Mouse (Mus musculus): ENCODE data around the gene Gm28041.
"Not testable (repeated sequence)": the region's sequence is repeated elsewhere in the genome, so short reads cannot be mapped to it uniquely, and the experiment has no call there.

Gm28041 gene

DNA sequence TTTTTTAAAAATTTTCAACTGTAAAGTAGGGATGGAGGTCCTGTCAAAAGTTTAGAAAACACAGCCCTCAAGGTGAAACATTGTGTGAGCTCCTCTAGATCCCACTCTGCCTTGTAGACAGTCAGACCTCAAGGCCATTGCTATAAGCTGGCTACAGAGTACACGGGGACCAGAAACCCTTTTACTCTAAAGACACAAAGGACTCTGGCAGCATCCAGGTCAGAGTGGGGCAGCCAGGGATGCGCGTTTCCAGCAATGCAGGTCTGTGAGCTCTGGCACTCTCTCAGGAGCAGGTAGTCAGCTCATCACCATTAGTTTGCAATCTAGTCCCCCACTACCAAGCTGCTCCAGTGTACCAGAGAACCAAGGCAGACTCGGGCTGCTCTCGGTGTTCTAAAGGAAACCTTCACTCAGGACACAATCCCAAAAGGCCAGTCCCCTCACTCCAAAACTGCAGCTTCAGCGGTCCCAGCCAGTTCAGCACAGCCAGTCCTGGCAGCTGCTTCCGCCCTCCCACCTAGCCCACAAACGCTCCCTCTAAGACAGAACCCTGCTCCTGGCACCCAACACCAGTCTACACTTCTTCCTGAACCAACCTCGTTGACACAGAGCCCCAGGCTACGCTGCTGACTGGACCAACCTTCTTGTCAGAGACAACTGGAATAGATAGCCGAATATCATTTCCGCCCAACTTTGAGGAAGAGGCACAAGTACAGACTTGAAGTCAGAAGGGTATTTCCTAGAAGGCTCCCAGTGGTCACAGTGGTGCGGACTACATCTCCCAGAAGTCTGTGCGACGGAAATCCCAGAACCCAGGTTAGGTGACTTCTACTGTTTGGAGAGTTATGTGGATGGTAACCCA, at the start of gene Gm28041, which contains the start of gene Zfp456:
Gene Gm28041, minus strand, starts transcription at position 684 of the 862 bp plus-strand sequence.
Gene Zfp456, minus strand, starts transcription at position 761 of the 862 bp plus-strand sequence.
- DNase-seq = peak; percentile 36 to 43

DNA sequence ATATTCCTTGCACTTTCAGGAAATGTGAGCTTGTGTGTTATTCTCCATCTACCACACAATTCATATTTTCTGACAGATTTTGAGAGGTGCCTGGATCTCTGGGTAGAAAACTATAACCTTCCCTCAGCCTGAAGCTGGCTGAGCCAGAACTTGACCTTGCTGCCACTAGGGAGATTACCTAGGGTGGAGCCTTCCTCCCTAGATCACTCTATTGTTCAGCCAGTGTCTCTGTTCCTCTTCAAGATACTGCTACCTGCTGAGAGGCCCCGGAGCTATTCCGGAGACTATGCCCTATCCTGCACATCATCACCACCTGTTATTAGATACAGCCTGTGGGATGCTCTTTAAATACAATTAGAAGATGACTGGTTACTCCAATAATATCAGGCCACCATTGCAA, 47.0 kb upstream of the Gm28041 start:
- DNase-seq = not testable (repeated sequence)

DNA sequence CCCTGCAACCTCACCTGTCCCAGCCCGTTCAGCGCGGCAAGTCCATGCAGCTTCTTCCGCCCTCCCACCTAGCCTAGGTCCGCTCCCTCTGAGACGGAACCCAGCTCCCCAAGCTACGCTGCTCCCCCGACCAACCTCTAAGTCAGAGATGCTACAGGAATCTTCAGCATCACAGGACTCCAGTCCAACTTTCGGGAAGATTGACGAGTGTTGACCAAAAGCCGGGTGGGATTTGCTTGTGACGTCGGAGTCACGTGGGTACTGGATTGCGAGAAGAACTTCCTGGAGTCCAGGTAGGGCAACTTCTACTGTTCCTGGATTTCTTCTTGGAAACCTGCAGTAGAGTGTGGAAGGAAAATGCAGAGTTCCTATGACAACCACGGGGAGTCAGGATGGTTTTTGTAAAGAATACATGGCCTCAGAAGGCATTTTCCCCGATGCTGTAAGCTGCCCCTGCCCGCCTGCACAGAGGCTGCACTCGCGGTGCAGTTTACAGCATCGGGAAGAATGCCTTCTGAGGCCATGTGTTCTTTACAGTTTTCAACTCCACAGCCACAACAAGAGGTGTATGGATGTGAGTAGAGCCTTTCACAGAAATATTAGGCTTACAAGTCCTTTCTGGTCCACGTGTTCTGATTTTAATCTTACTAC, 45.8 kb upstream of the Gm28041 start, which contains the start of gene Zfp459:
Gene Zfp459, minus strand, starts transcription at position 212 of the 651 bp plus-strand sequence.
- DNase-seq = peak; percentile 27 to 37

DNA sequence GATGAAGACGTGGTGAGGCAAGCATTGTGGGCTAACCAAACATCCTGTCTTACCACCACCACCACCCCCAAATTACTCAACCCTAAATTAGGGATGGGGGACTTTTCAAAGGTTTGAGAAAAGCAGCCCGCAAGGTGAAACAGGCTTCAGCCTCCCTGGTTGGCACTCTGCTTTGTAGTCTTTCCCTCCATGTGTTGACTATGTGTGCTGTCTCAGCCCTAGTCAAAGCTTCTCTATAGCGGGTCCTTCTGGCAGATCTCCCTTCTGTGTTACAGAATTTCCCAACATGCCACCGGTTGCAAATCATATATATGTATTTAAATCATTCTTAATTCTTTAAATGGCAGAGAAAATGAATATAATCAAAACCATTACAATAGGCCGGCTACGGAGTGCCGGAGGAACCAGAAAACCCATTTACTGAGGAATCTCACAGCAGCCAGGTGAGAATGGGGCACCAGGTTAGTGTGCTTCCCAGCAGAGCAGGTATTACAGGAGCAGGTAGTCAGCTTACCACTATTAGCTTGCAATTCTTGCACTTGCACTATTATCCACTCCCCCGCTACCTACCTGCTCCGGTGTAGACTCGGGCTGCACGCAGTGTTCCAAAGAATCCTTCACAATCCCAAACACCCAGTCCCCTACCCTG, 45.1 kb upstream of the Gm28041 start:
- DNase-seq = no peak

DNA sequence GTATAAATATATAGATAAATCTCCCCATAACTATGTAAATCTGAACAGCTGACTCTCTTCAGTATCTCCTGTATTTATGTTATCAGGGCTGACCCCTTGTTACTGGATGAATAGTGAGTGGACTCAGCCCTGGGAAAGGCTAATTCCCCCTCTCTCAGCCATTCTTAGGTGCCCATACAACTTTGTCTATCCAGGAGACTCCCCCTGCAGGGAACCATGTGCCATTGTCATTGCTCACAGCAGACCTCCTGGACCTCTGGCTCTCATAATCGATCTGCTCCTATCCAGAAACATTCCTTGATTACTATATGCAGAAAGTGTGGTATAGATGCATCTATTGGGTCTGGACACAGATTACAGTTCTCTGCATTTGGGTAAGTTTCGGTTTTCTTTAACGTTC, 41.3 kb upstream of the Gm28041 start:
- DNase-seq = no peak

DNA sequence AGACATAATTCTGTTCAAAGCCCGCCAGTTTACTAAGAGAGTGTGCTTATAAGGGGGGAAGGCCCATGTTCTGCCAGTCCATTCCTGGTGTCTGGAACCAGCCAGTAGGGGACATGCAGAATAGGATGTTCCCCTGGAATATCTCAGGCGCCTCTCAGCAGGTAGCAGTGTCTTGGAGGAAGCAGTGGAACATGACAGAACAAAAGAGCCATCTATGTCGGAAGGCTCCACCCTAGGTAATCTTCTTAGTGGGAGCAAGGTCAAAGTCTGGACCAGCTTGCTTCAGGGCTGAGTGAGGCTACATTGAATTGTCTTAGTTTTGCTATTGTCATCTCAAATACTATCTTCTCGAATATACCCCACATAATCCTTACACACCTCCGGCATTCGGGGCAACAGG, 40.2 kb upstream of the Gm28041 start:
- DNase-seq = no peak

DNA sequence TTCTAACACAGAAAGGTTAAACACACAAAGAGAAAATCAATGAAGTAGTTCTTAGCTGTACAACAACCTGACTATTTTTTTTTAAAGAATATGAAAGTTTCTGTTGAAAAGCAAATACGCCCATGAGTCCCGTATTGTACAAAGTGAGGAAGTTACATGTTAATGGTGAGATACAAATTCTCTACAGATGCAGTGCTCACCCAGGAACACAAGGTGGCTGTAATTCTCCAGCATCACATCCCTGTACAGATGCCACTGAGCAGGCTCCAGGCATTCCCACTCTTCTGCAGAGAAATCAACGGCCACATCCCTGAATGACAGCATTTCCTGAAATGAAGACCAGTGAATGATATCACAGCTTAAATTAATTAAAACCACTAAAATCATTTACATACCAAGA, 38.1 kb upstream of the Gm28041 start:
- not testable (repeated sequence) for DNase-seq

DNA sequence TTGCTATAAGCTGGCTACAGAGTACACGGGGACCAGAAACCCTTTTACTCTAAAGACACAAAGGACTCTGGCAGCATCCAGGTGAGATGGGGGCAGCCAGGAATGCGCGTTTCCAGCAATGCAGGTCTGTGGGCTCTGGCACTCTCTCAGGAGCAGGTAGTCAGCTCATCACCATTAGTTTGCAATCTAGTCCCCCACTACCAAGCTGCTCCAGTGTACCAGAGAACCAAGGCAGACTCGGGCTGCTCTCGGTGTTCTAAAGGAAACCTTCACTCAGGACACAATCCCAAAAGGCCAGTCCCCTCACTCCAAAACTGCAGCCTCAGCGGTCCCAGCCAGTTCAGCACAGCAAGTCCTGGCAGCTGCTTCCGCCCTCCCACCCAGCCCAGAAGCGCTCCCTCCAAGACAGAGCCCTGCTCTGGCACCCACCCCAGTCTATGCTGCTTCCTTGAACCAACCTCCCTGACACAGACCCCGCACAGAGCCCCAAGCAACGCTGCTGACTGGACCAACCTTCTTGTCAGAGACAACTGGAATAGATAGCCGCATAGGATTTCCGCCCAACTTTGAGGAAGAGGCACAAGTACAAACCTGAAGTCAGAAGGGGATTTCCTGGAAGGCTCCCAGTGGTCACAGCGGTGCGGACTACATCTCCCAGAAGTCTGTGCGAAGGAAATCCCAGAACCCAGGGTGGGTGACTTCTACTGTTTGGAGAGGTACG, 23.8 kb upstream of the Gm28041 start, which contains the start of gene Zfp429:
Gene Zfp429, minus strand, starts transcription at position 637 of the 721 bp plus-strand sequence.
- peak; percentile 54 to 70 for DNase-seq

DNA sequence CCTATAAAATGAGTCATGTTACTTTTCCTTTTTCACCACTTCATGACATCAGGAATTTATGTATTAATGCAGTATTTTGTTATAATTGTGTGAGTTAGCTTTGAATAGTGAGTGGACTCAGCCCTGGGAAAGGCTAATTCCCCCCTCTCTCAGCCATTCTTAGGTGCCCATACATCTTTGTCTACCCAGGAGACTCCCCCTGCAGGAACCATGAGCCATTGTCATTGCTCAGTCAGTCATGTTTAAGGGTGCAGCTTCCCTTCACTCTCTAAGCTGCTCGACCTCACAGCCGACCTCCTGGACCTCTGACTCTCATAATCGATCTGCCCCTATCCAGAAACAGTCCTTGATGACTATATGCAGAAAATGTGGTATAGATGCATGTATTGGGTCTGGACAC, 722 bp upstream of the Gm28041 start:
- not testable (repeated sequence) for DNase-seq

DNA sequence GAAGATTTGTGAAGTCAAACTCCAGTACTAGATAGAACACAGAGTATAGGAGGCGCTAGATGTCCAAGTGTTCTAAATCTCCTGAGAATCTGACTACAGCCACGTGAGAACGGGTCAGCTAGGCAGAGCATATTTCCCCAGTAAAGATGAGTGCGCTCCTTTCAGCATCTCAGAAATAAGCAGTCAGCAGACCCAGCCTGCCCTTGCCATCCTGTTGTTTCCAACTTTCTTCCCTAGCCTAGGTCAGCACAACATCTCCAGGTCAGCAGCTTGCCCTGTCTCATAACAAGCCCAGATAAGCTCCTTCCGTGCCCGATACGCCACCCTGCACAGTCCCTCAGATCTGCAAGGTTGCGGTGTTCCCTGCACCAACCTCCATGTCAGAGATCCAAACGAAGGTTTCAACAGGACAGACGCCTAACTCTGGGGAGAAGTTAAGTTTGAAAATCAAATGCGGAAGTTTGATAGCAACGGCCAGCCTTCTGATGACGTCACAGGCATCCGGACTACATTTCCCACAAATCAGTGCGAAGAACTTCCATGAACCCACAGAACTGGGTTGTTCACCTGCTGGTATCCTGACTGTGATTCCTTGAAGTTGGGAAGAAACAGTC, 15.3 kb downstream of the Gm28041 start, which contains the start of the genes Gm28044 and Zfp953:
Gene Gm28044, minus strand, starts transcription at position 406 of the 614 bp plus-strand sequence.
Gene Zfp953, minus strand, starts transcription at position 475 of the 614 bp plus-strand sequence.
- DNase-seq = peak; percentile 84 to 93

DNA sequence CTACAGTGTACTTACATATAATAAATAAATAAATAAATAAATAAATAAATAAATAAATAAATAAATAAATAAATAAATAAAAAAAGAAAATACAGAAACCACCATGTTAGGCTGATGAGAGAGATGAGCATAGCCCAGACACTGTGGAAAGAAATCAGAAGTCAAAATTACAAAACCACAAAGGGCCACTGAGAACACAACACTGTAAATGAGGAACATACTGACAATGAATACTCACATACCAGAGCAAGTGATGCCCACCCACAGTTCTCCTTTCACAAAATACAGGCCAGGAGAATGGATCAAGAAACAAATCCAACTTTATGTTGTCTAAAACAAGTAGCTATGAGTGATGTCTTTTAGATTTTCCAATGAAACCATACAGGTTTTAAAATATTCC, 23.7 kb downstream of the Gm28041 start:
- no peak for DNase-seq

DNA sequence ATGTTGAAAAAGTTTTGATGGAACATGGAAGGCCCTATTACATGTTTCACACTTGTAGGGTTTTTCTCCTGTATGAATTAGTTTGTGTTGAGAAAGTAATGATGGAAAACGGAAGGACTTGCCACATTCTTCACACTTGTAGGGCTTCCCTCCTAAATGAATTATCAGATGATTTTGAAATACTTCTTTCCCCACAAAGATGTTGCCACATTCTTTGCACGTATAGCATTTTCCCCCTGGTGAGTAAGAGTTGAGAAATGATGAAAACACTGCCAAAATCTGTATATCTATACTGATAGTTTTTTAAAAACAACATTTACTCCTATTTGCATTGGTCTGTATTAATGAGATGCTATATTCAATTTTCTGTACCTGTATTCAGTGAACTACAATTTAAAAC, 32.1 kb downstream of the Gm28041 start:
- no peak for DNase-seq

DNA sequence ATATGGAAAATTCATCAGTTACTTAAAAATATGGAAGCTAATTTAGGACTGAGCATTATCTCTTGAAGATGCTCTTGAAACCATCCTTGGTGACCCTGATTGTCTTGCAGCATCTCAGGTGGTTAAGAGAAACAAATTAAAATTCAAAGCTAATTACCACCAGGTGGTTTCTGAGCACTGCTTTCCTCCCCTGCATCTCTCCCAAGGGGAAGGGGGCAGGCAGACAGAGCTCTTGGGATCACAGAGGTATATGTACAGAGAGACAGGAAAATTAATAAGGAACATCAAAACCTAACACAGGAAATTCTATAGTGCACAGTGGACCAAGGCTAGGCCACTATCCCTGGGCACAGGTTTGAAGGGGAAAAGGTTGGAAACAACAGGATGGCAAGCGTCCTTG, 42.7 kb downstream of the Gm28041 start:
- DNase-seq = no peak

DNA sequence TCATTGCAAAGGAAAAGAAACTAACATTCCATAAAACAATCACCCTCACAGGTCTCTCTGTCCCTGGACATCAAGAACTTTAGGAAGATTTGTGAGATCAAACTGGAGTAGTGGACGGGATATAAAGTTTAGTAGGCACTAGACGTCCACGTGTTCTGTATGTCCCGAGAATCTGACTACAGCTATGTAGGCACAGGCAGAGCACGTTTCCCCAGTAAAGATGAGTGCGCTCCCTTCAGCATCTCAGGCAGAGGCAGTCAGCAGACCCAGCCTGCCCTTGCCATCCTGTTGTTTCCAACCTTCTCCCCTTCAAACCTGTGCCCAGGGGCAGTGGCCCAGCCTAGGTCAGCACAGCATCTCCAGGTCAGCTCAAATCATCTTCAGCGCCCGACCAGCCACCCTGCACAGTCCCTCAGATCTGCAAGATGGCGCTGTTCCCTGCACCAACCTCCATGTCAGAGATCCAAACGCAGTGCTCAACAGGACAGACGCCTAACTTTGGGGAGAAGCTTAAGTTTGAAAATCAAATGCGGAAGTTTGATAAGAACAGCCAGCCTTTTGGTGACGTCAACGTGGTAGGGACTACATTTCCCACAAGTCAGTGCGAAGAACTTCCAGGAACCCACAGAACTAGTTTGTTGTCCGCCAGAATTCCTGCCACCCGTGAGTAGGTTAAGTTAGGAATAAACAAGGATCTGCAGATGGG, 43.4 kb downstream of the Gm28041 start, which contains the start of gene Zfp595:
Gene Zfp595, minus strand, starts transcription at position 552 of the 706 bp plus-strand sequence.
- peak; percentile 64 to 78 for DNase-seq

DNA sequence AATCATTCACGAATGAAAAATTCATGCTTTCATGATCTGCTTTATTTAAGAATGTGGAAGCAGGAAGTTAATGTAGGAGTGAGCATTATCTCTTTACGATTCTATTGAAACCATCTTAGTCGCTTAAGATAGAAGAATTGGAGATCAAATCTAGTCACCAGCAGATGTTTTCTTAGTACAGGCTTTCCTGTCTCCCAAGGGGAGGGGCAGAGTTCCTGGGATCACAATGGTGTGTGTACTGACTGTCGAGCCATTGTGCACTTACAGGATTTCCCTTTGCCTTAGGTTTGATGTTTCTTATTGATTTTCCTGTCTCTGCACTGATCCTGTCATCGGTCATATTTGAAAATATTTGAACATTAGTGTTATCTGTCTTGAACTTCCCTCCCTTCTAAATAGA, 68.8 kb downstream of the Gm28041 start:
- no peak for DNase-seq

DNA sequence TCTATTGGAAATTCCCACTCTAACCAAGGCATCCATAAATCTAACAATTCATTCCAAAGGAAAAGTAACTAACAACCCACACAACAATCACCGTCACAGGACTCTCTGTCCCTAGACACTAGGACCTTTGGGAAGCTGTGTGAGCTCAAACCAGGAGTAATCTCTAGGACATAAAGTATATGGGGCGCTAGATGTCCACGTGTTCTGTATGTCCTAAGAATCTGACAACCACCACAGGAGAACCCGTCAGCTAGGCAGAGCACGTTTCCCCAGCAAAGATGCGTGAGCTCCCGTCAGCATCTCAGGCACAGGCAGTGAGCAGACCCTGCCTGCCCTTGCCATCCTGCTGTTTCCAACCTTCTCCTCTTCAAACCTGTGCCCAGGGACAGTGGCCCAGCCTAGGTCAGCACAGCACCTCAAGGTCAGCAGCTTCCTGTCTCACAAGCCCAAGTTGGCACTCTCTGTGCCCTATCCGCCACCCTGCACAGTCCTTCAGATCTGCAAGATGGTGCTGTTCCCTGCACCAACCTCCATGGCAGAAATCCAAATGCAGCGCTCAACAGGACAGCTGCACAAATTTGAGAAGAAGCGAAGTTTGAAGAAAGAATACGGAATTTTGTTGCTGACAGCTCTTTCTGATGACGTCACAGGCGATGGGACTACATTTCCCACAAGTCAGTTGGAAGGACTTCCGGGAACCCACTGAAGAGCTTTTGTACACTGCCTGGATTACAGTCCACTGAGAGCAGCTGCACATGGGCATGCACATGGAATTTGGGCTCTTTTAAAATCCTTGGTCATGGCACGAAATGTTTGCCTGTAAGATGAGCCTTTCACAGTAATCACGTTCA, 69.5 kb downstream of the Gm28041 start, which contains the start of gene Zfp457:
Gene Zfp457, minus strand, starts transcription at position 664 of the 851 bp plus-strand sequence.
- peak; percentile 82 to 94 for DNase-seq
